Mouse (Mus musculus) Patski (cell line): ENCODE results near the gene Ywhae. TPM values are rescaled to one million over a fixed set of nuclear protein-coding genes. Genes with fewer than 3 reads are reported as not detected.
A peak's percentile ranks its signal among the peaks of the same experiment; 100 is the strongest.

Experiments
- ATAC-seq: fragments of 100-300 bp; one replicate; pipeline ENCODE4 v1.8.0; 2021
- CTCF ChIA-PET: fragments of 350-600 bp; sonication (Branson Sonifier 250); formaldehyde crosslinking; loops from one replicate; lab custom pipeline; 2022; ENCODE audit warnings: inconsistent platforms; lab: Charles Lee
- POLR2A ChIA-PET: fragments of 350-600 bp; sonication (Branson Sonifier 250); formaldehyde crosslinking; loops from one replicate; lab custom pipeline; 2022; ENCODE audit warnings: antibody characterized with exemption, inconsistent platforms; lab: Charles Lee
- DNase-seq: peaks from one replicate; pipeline ENCODE4 v3.0.0-alpha.2; 2011; ENCODE audit warnings: low read depth, low spot score
- H3K27me3 ChIP-seq: fragments of 371-371 bp; one replicate; pipeline ENCODE4 v1.5.1; 2021
- CTCF ChIP-seq: fragments of 100-300 bp; IDR thresholded peaks from one replicate; pipeline ENCODE4 v1.5.1; 2021
- in situ Hi-C: fragments of 300-500 bp; cut with MboI; formaldehyde crosslinking; loops from 3 replicates; pipeline ENCODE4 v1.11.1; 2018; ENCODE audit warnings: low pct_unique_long_range_greater_than_20kb, mixed read lengths
- polyA plus RNA-seq: library from polyadenylated mRNA; unstranded; gene quantifications from one replicate; pipeline ENCODE4 v1.2.3, GENCODE M21; 2021

Gene Ywhae
- polyA plus RNA-seq, 1 experiment from 2014 or later: 860 TPM

DNA sequence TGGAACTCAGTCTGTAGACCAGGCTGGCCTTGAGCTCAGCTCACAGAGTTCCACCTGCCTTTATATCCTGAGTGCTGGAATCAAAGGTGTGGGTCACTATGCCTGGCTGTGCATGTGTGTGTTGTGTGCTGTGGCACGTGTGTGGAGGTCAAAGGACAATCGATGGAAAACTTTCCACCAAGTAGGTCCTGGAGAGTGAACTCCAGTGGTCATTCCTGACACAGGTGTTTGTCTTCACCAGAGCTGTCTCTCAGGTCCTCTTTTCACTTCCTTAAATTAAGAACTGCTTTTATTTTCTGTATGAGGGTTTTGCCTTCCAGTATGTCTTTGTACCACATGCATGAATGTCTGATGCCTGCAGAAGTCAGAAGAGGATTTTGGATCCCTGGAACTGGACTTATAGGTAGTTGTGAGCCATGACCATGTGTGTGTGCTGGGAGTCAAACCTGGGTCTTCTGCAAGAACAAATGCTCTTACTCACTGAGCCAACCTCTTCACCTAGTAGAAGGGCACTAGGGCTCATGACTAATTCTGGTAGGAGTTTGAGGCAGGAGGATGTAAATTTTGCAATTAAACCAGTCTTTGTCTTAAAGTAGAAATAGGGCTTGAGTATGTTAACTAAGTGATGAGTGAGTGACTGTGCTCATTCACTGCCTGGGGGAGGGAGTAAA is 5.3 kb downstream of the Ywhae start:
- H3K27me3 ChIP-seq: no peaks in the 10 kb centered on the region
- POLR2A ChIA-PET: interaction anchor here (0.6 kb wide), 1 partner anchor 393 kb away, joined by 3 read pairs; no protein-coding TSS in a partner anchor
- no peak for TF ChIP-seq CTCF
- DNase-seq (no peak), ATAC-seq (no peak)
- in situ Hi-C loops: no loop called here
- CTCF ChIA-PET: interaction anchor here (1.2 kb wide), 1 partner anchor 16 kb away, joined by 3 read pairs; no protein-coding TSS in a partner anchor

DNA sequence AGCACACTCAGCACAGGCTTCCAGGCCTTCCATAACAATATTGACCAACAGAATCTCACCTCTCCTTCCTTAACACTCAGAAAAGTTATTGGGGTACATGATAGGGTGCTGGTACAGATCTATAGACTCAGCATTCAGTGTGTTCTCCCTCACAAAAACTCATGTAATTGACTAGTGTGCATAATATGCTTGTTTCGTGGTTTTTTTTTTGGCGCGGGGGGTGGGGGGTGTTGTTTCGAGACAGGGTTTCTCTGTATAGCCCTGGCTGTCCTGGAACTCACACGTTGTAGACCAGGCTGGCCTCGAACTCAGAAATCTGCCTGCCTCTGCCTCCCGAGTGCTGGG is 5.8 kb downstream of the Ywhae start:
- in situ Hi-C loops: no loop called here
- ChIA-PET POLR2A (no interaction called here), CTCF (no interaction called here)
- TF ChIP-seq CTCF: no peak
- no peak for ATAC-seq
- DNase-seq: no peak
- H3K27me3 ChIP-seq: no peaks in the 10 kb centered on the region

DNA sequence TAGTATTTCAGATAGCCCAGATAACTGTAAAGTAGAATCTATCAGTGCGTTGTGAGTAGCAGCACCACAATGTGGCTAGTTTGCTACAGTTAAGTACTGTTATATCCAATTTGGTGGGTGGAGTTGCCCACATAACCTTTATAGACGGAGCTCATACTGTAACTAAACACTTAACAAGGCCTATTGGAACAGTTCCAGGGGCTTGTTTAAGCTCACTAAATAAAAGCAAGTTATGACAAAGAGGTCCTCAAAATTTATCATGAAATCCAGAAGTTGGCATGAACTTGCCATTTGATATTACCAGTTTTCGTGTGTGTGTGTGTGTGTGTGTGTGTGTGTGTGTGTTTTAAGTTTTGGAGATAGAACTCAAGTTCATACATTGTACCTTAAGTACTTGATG is 7.5 kb downstream of the Ywhae start:
- in situ Hi-C loops: no loop called here
- no peak for DNase-seq
- no peak for ATAC-seq
- H3K27me3 ChIP-seq: no peaks in the 10 kb centered on the region
- no peak for TF ChIP-seq CTCF
- ChIA-PET CTCF (interaction anchor here (0.9 to 2.6 kb wide), 2 partner anchors 10 to 18 kb away, joined by 3 to 9 read pairs; no protein-coding TSS in a partner anchor), POLR2A (interaction anchor here (0.8 kb wide), 1 partner anchor 90 kb away, joined by 3 read pairs; no protein-coding TSS in a partner anchor)

DNA sequence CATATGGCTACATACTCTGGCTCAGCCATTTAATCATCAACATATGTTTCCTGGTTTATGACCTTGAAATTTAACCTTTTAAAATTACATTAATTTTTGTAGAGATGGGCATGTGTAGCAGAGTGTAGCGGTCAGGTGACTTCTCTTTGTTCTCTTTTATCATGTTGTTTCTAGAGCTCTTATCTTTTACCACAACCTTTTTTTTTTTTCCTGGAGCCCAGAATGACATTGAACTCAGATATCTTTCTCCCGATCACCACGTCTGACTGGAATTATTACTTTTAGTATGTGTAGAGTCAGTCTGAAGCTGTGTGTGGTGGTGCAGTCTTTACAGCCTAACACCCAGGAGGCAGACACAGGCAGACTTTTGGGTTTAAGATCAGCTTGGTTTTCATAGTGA is 8.9 kb downstream of the Ywhae start:
- CTCF ChIA-PET: interaction anchor here (2.6 kb wide), 1 partner anchor 9 kb away, joined by 9 read pairs; no protein-coding TSS in a partner anchor
- H3K27me3 ChIP-seq: no peaks in the 10 kb centered on the region

DNA sequence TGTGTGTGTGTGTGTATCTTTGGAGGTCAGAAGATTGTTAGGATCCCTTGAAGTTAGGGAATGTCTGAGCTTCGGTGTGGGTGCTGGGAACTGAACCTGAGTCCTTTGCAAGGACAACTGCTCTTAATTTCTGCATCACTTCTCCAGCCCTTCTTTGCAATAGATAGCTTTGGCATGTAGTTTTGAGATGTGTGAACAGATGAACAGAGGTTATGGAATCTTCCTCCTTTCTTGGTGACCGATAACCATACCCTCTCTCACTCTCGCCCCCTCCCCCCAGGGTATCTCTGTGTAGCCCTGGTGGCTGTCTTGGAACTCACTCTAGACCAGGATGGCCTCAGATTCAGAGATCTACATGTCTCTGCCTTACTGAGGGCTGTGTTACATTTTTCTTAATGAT is 12.1 kb downstream of the Ywhae start:
- ATAC-seq: no peak
- ChIA-PET POLR2A (no interaction called here), CTCF (no interaction called here)
- no peaks in the 10 kb centered on the region for H3K27me3 ChIP-seq
- DNase-seq: no peak
- no peak for TF ChIP-seq CTCF
- in situ Hi-C loops: no loop called here

More for the DNA sequence above, 8.9 kb downstream of the Ywhae start:
- DNase-seq (no peak), ATAC-seq (no peak)
- in situ Hi-C loops: no loop called here
- TF ChIP-seq CTCF: no peak
- POLR2A ChIA-PET: no interaction called here

DNA sequence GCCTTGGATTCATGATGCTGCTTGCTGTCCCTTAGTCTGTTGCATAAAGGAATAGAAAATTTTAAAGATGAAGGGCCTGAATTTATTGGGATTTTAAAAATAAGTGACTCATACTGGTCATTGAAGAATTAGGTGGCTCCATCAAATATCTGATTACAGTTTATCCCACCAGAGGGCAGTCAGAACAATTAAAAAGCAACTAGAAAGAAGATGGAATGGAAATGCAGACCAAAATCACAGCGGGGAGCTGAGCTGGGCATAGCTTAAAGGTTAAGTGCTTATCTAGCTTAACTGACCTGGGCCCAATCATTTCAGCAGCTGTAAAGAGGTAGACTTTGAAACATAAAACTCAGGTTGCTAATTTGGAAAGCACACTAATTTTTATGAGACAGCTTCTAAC is 17.9 kb downstream of the Ywhae start:
- ChIA-PET CTCF (interaction anchor here (0.8 to 1.7 kb wide), 4 partner anchors 10 to 188 kb away, joined by 3 to 9 read pairs (median 3); partner anchors contain the start of gene Rph3al), POLR2A (no interaction called here)
- H3K27me3 ChIP-seq: no peaks in the 10 kb centered on the region
- ATAC-seq (no peak), DNase-seq (no peak)
- peak; percentile 37 for TF ChIP-seq CTCF
- in situ Hi-C loops: no loop called here

DNA sequence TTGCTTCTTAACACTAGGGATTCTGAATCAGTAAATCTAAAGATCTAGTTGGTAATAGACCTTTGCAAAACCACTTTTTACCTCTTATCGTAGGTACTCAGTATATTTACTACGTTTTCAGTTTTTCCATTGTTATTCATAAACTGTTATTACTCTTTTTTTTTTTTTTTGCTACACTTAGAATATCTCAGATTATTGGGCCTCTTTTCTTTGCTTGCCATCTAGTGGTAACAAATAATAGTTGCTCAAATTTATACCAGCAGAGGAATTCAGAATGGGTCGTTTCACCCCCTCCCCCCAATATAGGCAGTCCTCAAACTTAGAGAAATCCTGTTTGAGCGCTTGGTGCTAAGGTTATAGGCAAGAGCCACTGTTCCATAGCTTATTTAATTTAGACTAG is 18.4 kb downstream of the Ywhae start:
- H3K27me3 ChIP-seq: no peaks in the 10 kb centered on the region
- in situ Hi-C loops: no loop called here
- DNase-seq (no peak), ATAC-seq (no peak)
- ChIA-PET CTCF (interaction anchor here (0.8 to 1.7 kb wide), 4 partner anchors 10 to 187 kb away, joined by 3 to 9 read pairs (median 3); partner anchors contain the start of gene Rph3al), POLR2A (interaction anchor here (1.6 kb wide), 1 partner anchor 17 kb away, joined by 4 read pairs; no protein-coding TSS in a partner anchor)
- peak; percentile 39 for TF ChIP-seq CTCF

DNA sequence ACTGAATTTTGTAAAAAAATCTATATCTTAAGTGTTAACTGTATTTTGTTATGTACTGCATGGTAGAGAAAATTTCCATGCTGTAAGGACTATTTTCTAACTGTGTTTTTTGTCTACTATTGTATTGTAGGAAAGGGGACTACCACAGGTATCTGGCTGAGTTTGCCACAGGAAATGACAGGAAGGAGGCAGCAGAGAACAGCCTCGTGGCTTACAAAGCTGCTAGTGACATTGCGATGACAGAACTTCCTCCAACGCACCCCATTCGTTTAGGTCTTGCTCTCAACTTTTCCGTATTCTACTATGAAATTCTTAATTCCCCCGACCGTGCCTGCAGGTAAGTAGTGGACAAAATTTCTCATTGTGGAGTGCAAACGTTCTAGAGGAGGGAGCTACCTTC is 24.0 kb downstream of the Ywhae start:
- H3K27me3 ChIP-seq: no peaks in the 10 kb centered on the region
- CTCF ChIA-PET: no interaction called here
- TF ChIP-seq CTCF: no peak
- POLR2A ChIA-PET: no interaction called here
- in situ Hi-C loops: no loop called here
- ATAC-seq (no peak), DNase-seq (no peak)

DNA sequence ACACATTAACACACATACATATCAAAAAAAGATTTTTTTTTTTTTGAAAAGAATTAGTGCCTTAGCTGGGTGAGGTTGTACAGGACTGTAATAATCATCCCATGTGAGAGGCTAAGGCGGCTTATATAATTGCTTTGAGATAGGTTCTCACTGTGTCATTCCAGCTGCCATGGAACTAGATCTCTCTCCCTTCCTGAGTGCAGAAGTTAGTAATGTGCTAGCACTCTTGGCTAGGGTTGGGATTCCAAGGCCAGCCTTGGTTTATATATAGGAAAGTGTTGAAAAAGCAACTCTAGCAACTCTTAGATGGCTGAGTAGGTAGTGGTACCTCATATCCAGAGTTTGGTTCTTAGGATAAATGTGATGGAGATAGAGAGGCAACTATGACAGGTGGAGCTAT is 25.9 kb downstream of the Ywhae start:
- DNase-seq (no peak), ATAC-seq (no peak)
- ChIA-PET CTCF (interaction anchor here (1.4 kb wide), 1 partner anchor 18 kb away, joined by 3 read pairs; no protein-coding TSS in a partner anchor), POLR2A (interaction anchor here (0.6 kb wide), 1 partner anchor 15 kb away, joined by 3 read pairs; no protein-coding TSS in a partner anchor)
- in situ Hi-C loops: no loop called here
- H3K27me3 ChIP-seq: no peaks in the 10 kb centered on the region
- no peak for TF ChIP-seq CTCF

DNA sequence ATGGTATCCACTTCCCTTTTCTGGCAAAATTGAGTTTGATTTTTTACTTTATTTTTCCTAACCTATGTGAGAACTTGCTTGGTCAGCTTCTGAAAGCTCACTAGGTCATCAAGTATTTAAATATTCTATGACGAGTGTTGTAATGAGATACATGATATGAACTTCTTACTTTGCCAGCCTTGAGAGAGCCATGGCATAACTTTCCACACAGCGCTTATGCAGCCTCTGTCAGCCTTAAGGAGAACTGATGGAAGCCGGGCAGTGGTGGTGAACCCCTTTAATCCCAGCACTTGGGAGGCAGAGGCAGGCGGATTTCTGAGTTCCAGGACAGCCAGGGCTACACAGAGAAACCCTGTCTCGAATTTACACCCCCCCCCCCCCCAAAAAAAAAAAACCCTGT is 28.1 kb downstream of the Ywhae start:
- no peak for TF ChIP-seq CTCF
- in situ Hi-C loops: no loop called here
- ChIA-PET CTCF (no interaction called here), POLR2A (interaction anchor here (0.6 kb wide), 1 partner anchor 166 kb away, joined by 3 read pairs; no protein-coding TSS in a partner anchor)
- ATAC-seq: no peak
- no peaks in the 10 kb centered on the region for H3K27me3 ChIP-seq
- DNase-seq: no peak

DNA sequence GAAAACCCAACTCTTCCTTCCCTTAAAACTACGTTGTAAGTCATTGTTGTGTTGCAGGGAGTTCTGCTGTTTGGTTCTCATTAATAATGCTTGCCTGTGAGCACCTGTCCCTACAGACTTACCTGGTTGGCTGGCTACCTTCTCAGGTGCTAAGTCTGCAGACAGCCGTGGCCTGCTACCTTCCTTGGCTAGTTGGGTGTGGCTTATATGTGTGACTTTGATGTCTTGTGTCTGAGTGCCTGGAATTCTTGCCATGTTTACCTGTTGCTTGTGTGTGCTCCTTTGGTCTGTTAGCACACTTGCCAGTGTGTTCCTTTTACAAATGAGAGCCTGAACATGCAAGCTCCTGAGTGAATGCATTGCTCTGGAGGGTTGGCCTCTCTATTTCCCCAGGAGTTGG is 30.0 kb downstream of the Ywhae start:
- no peak for TF ChIP-seq CTCF
- ChIA-PET POLR2A (interaction anchor here (0.6 kb wide), 1 partner anchor 278 kb away, joined by 3 read pairs; no protein-coding TSS in a partner anchor), CTCF (no interaction called here)
- ATAC-seq (no peak), DNase-seq (no peak)
- in situ Hi-C loops: no loop called here
- H3K27me3 ChIP-seq: no peaks in the 10 kb centered on the region
